Mouse (Mus musculus) cerebellum, postnatal 25 days (tissue): ENCODE results near the gene Stk19.

Source experiments
- DNase-seq, 2 experiments: peaks; one replicate each; pipeline ENCODE4 v3.0.0; 2021; ENCODE audit warnings: mixed read lengths in 2 of 2

The Stk19 gene

GRCm38 (mm10) chr17:34836856-34837221, at the start of gene Stk19, which contains the start of gene Dxo:
Gene Stk19 (minus strand): TSS chr17:34836945.
Gene Dxo (plus strand): TSS chr17:34837019.
- peak; percentile 98 for DNase-seq

- no peak for DNase-seq
Measured at GRCm38 (mm10) chr17:34885615-34886014, 48.9 kb upstream of the Stk19 start.

GRCm38 (mm10) chr17:34884704-34885103, 48.0 kb upstream of the Stk19 start:
- DNase-seq: no peak

- DNase-seq: no peak
Measured at GRCm38 (mm10) chr17:34883332-34883731, 46.6 kb upstream of the Stk19 start.

GRCm38 (mm10) chr17:34881683-34882310, 45.1 kb upstream of the Stk19 start, which contains the start of gene Gm20547:
Gene Gm20547 (minus strand): TSS chr17:34882042.
- DNase-seq: no peak

GRCm38 (mm10) chr17:34881166-34881565, 44.4 kb upstream of the Stk19 start:
- no peak for DNase-seq

- DNase-seq: no peak
Measured at GRCm38 (mm10) chr17:34879336-34879879, 42.7 kb upstream of the Stk19 start, which contains the start of gene Zbtb12. Gene Zbtb12 (plus strand): TSS chr17:34879483.

GRCm38 (mm10) chr17:34874321-34874720, 37.6 kb upstream of the Stk19 start:
- no peak for DNase-seq

- DNase-seq: no peak
Measured at GRCm38 (mm10) chr17:34865981-34866380, 29.2 kb upstream of the Stk19 start.

- no peak for DNase-seq
Measured at GRCm38 (mm10) chr17:34862416-34863081, 25.8 kb upstream of the Stk19 start, which contains the start of gene Cfb. Gene Cfb (minus strand): TSS chr17:34862518.

GRCm38 (mm10) chr17:34861704-34862415, 25.1 kb upstream of the Stk19 start:
- no peak for DNase-seq

GRCm38 (mm10) chr17:34860514-34860913, 23.8 kb upstream of the Stk19 start:
- no peak for DNase-seq

- no peak for DNase-seq
Measured at GRCm38 (mm10) chr17:34858670-34859069, 21.9 kb upstream of the Stk19 start.

GRCm38 (mm10) chr17:34855825-34856224, 19.1 kb upstream of the Stk19 start:
- DNase-seq: peak; percentile 38 to 66

GRCm38 (mm10) chr17:34854761-34855160, 18.0 kb upstream of the Stk19 start:
- no peak for DNase-seq

- no peak for DNase-seq
Measured at GRCm38 (mm10) chr17:34853511-34853910, 16.8 kb upstream of the Stk19 start.

GRCm38 (mm10) chr17:34850517-34851125, 13.9 kb upstream of the Stk19 start:
- DNase-seq: no peak

GRCm38 (mm10) chr17:34849722-34850516, 13.2 kb upstream of the Stk19 start, which contains the start of the genes Skiv2l and Nelfe:
Gene Skiv2l (minus strand): TSS chr17:34850210.
Gene Nelfe (plus strand): TSS chr17:34850391.
- DNase-seq: peak; percentile 98 to 99

- DNase-seq: peak in 1 of 2 experiments; percentile 2
Measured at GRCm38 (mm10) chr17:34847615-34848014, 10.9 kb upstream of the Stk19 start.

GRCm38 (mm10) chr17:34847192-34847591, 10.4 kb upstream of the Stk19 start:
- DNase-seq: peak in 1 of 2 experiments; percentile 2

GRCm38 (mm10) chr17:34844884-34845283, 8.1 kb upstream of the Stk19 start:
- no peak for DNase-seq
